Mouse (Mus musculus): ENCODE measurements around the gene Zdhhc22. TPM values are rescaled to one million over a fixed set of nuclear protein-coding genes. Genes with fewer than 3 reads are reported as not detected.
A peak's percentile ranks its signal among the peaks of the same experiment; 100 is the strongest.

Gene Zdhhc22
- polyA plus RNA-seq, 1 experiment: not detected

- 55% methylated on average over 9 of the region's 9 CpGs for WGBS
- peaks cover 11% of the 10 kb centered on the region for H3K4me1 ChIP-seq (ENCODE audit: control insufficient read depth, insufficient read depth, low read length)
- no peak overlapping the region for H3K4me3 ChIP-seq (ENCODE audit: insufficient read depth, low read depth, low read length)
- H3K27ac ChIP-seq (ENCODE audit: insufficient read depth, low read depth, low read length): no peak overlapping the region; the same call in 1 of the 2 replicates
- no peak for TF ChIP-seq CTCF (IDR thresholded peaks at IDR 0.05; ENCODE audit: insufficient read depth, low read depth, low read length)
These were observed 51.7 kb downstream of the Zdhhc22 start for GRCm38 (mm10) chr12:86938571-86938970.

- H3K4me1 ChIP-seq (ENCODE audit: control insufficient read depth, insufficient read depth, low read length): peaks cover 10% of the 10 kb centered on the region
- no peak for TF ChIP-seq CTCF (IDR thresholded peaks at IDR 0.05; ENCODE audit: insufficient read depth, low read depth, low read length)
- no peak for TF ChIP-seq POLR2A (IDR thresholded peaks at IDR 0.05; ENCODE audit: insufficient read depth, low read depth, low read length)
- WGBS: 79% methylated on average over 11 of the region's 11 CpGs
- H3K27ac ChIP-seq (ENCODE audit: insufficient read depth, low read depth, low read length): no peak overlapping the region
- H3K4me3 ChIP-seq (ENCODE audit: insufficient read depth, low read depth, low read length): no peak overlapping the region
These were observed 53.5 kb downstream of the Zdhhc22 start for GRCm38 (mm10) chr12:86936587-86937343.

- Histone ChIP-seq H3K27ac (ENCODE audit: insufficient read depth, low read depth, low read length) (no peak overlapping the region), H3K4me1 (ENCODE audit: control insufficient read depth, insufficient read depth, low read length) (peaks cover 9% of the 10 kb centered on the region), H3K4me3 (ENCODE audit: insufficient read depth, low read depth, low read length) (no peak overlapping the region)
- 77% methylated on average over 8 of the region's 8 CpGs for WGBS
- no peak for TF ChIP-seq POLR2A (IDR thresholded peaks at IDR 0.05; ENCODE audit: insufficient read depth, low read depth, low read length)
- TF ChIP-seq CTCF (IDR thresholded peaks at IDR 0.05; ENCODE audit: insufficient read depth, low read depth, low read length): no peak
These were observed 54.4 kb downstream of the Zdhhc22 start for GRCm38 (mm10) chr12:86935692-86936282.

GRCm38 (mm10) chr12:86934748-86935147 is 55.5 kb downstream of the Zdhhc22 start:
- Histone ChIP-seq H3K4me1 (ENCODE audit: control insufficient read depth, insufficient read depth, low read length) (peaks cover 9% of the 10 kb centered on the region), H3K4me3 (ENCODE audit: insufficient read depth, low read depth, low read length) (no peak overlapping the region), H3K27ac (ENCODE audit: insufficient read depth, low read depth, low read length) (no peak overlapping the region)
- TF ChIP-seq POLR2A (IDR thresholded peaks at IDR 0.05; ENCODE audit: insufficient read depth, low read depth, low read length) (no peak), CTCF (IDR thresholded peaks at IDR 0.05; ENCODE audit: insufficient read depth, low read depth, low read length) (no peak)
- WGBS: 67% methylated on average over 1 of the region's 1 CpGs

GRCm38 (mm10) chr12:86932575-86932952 is 57.7 kb downstream of the Zdhhc22 start:
- Histone ChIP-seq H3K4me1 (ENCODE audit: control insufficient read depth, insufficient read depth, low read length) (peaks cover 7% of the 10 kb centered on the region), H3K4me3 (ENCODE audit: insufficient read depth, low read depth, low read length) (no peak overlapping the region), H3K27ac (ENCODE audit: insufficient read depth, low read depth, low read length) (no peak overlapping the region)
- TF ChIP-seq CTCF (IDR thresholded peaks at IDR 0.05; ENCODE audit: insufficient read depth, low read depth, low read length): no peak
- TF ChIP-seq POLR2A (IDR thresholded peaks at IDR 0.05; ENCODE audit: insufficient read depth, low read depth, low read length): no peak
- WGBS: 69% methylated on average over 6 of the region's 6 CpGs

- 38% methylated on average over 7 of the region's 7 CpGs for WGBS
- no peak overlapping the region for H3K4me3 ChIP-seq (ENCODE audit: insufficient read depth, low read depth, low read length)
- H3K27ac ChIP-seq (ENCODE audit: insufficient read depth, low read depth, low read length): 0 out of 2 replicates have a peak overlapping the region, but pooled peaks have one; percentile 25
- peaks cover 7% of the 10 kb centered on the region for H3K4me1 ChIP-seq (ENCODE audit: control insufficient read depth, insufficient read depth, low read length)
- no peak for TF ChIP-seq POLR2A (IDR thresholded peaks at IDR 0.05; ENCODE audit: insufficient read depth, low read depth, low read length)
These were observed 58.2 kb downstream of the Zdhhc22 start for GRCm38 (mm10) chr12:86931919-86932574.

GRCm38 (mm10) chr12:86930934-86931729 is 59.1 kb downstream of the Zdhhc22 start:
- 66% methylated on average over 6 of the region's 6 CpGs for WGBS
- Histone ChIP-seq H3K27ac (ENCODE audit: insufficient read depth, low read depth, low read length) (peak overlapping the region; percentile 25; the same call in 1 of the 2 replicates), H3K4me1 (ENCODE audit: control insufficient read depth, insufficient read depth, low read length) (peaks cover 7% of the 10 kb centered on the region), H3K4me3 (ENCODE audit: insufficient read depth, low read depth, low read length) (no peak overlapping the region)
- TF ChIP-seq POLR2A (IDR thresholded peaks at IDR 0.05; ENCODE audit: insufficient read depth, low read depth, low read length): no peak
- no peak for TF ChIP-seq CTCF (IDR thresholded peaks at IDR 0.05; ENCODE audit: insufficient read depth, low read depth, low read length)

Other genes with a start within 250 kb of the Zdhhc22 start
- gene Irf2bpl, start 105.6 kb downstream of the Zdhhc22 start, polyA plus RNA-seq (2012; ENCODE audit: insufficient read depth, insufficient read length, low replicate concordance, missing spikeins): not detected in 2 replicates
- gene Cipc, start 43.4 kb downstream of the Zdhhc22 start, polyA plus RNA-seq (2012; ENCODE audit: insufficient read depth, insufficient read length, low replicate concordance, missing spikeins): 112 TPM in 1 of 2 replicates, not detected in the other
- not detected in 2 replicates for gene Tmem63c, start 30.9 kb upstream of the Zdhhc22 start, polyA plus RNA-seq (2012; ENCODE audit: insufficient read depth, insufficient read length, low replicate concordance, missing spikeins)
- gene Ngb, start 112.1 kb upstream of the Zdhhc22 start, polyA plus RNA-seq (2012; ENCODE audit: insufficient read depth, insufficient read length, low replicate concordance, missing spikeins): not detected in 2 replicates
- gene Gstz1, start 156.7 kb upstream of the Zdhhc22 start, polyA plus RNA-seq (2012; ENCODE audit: insufficient read depth, insufficient read length, low replicate concordance, missing spikeins): not detected in 2 replicates
- not detected in 2 replicates for gene Pomt2, start 157.5 kb upstream of the Zdhhc22 start, polyA plus RNA-seq (2012; ENCODE audit: insufficient read depth, insufficient read length, low replicate concordance, missing spikeins)
- gene Samd15, start 209.3 kb upstream of the Zdhhc22 start, polyA plus RNA-seq (2012; ENCODE audit: insufficient read depth, insufficient read length, low replicate concordance, missing spikeins): not detected in 2 replicates
- not detected in 2 replicates for gene Tmed8, start 210.0 kb upstream of the Zdhhc22 start, polyA plus RNA-seq (2012; ENCODE audit: insufficient read depth, insufficient read length, low replicate concordance, missing spikeins)
- not detected in 2 replicates for gene Noxred1, start 248.3 kb upstream of the Zdhhc22 start, polyA plus RNA-seq (2012; ENCODE audit: insufficient read depth, insufficient read length, low replicate concordance, missing spikeins)

All from olfactory bulb, adult 2 months (tissue).